17 mouse cellular contexts compared by ENCODE assay signal in the genomic region with DNA sequence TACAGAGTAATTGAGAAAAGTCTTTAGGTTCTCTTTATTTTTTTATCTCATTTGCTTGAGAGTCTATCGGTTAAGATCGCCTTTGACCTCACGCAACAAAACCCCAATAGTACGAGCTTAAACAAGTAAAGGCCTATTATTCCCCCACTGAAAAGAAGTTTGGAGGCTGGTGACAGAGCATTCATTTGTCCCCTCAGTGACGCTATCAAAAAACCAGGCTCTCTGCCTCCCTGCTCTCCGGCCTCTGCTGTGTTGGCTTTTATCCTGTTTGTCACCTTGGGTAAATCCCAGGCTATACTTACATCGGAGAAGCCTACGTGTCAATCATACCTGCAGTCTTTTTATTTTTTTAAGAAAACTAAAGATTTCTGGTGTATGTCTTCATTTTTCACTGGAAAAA.
"Had no signal": no experiment of that assay in that cellular context is flagged by ENCODE, and none has a peak within 500 bp of the region (broad histone marks: within the 10 kb centered on the region; RNA-seq: fewer than 3 reads in every experiment).

No protein-coding gene starts in this region.

- H3K27ac ChIP-seq: midbrain, embryonic 15.5 days; neural tube, embryonic 13.5 days; neural tube, embryonic 15.5 days had no signal

- H3K4me2 ChIP-seq: lung, embryonic 14.5 days; midbrain, embryonic 15.5 days; neural tube, embryonic 13.5 days; neural tube, embryonic 15.5 days had no signal

- ATAC-seq: midbrain, embryonic 15.5 days had no signal

- H3K4me1 ChIP-seq: midbrain, embryonic 15.5 days; neural tube, embryonic 15.5 days had no signal

- H3K27me3 ChIP-seq: midbrain, embryonic 15.5 days; neural tube, embryonic 13.5 days; neural tube, embryonic 15.5 days had no signal

- DNase-seq: lung, adult 18-20 months; lung, embryonic 14.5 days; lung, postnatal 10 days; lung, postnatal 4 days; retina, postnatal 1 day; right cerebral cortex, adult 18-20 months; right cerebral cortex, postnatal 25 days; right cerebral cortex, postnatal 4 days; spleen, adult 18-20 months; thymus, adult 18-20 months; thymus, postnatal 14 days; thymus, postnatal 36 days had no signal

- H3K4me3 ChIP-seq: midbrain, embryonic 10.5 days; midbrain, embryonic 15.5 days; myocyte; neural tube, embryonic 13.5 days; neural tube, embryonic 15.5 days had no signal

- H3K9ac ChIP-seq: lung, embryonic 14.5 days; midbrain, embryonic 15.5 days; neural tube, embryonic 13.5 days; neural tube, embryonic 15.5 days had no signal

- H3K36me3 ChIP-seq: midbrain, embryonic 10.5 days; midbrain, embryonic 15.5 days; neural tube, embryonic 13.5 days; neural tube, embryonic 15.5 days had no signal

- H3K9me3 ChIP-seq: midbrain, embryonic 15.5 days; neural tube, embryonic 13.5 days; neural tube, embryonic 15.5 days had no signal
